In genomic region chr9:70840861-70841341, GRCm38 (mm10) we compare ENCODE assay signal across 8 mouse cellular contexts.
DNase-seq lines count a peak whose midpoint lies in the region; ATAC-seq and TF ChIP-seq lines count a peak whose summit lies in the region.

No protein-coding gene starts in this region.

- H3K36me3 ChIP-seq in heart, embryonic 12.5 days = no peaks in the 10 kb centered on the region
- no peaks in the 10 kb centered on the region for H3K36me3 ChIP-seq in liver, embryonic 11.5 days (ENCODE audit: control insufficient read depth, insufficient read depth, low read length)
- H3K36me3 ChIP-seq in neural tube, embryonic 15.5 days = no peaks in the 10 kb centered on the region

- no peak for DNase-seq in layer of hippocampus, adult 2 months (ENCODE audit: low spot score in 2 of 2)
- DNase-seq in layer of hippocampus, adult 11-12 months (ENCODE audit: low spot score) = no peak
- DNase-seq in liver, embryonic 11.5 days (ENCODE audit: low spot score) = no peak
- DNase-seq in ovary, postnatal 14 days (ENCODE audit: low spot score) = no peak
- no peak for DNase-seq in adrenal gland, adult 8-10 months
- DNase-seq in right cerebral cortex, postnatal 14 days = no peak

- H3K9me3 ChIP-seq in heart, embryonic 12.5 days (replicated peaks) = no peaks in the 10 kb centered on the region
- H3K9me3 ChIP-seq in liver, embryonic 11.5 days (ENCODE audit: control insufficient read depth, low read length) = no peaks in the 10 kb centered on the region
- H3K9me3 ChIP-seq in neural tube, embryonic 15.5 days (replicated peaks) = no peaks in the 10 kb centered on the region

- H3K4me2 ChIP-seq in heart, embryonic 12.5 days = peak overlapping the region; percentile 38
- peak overlapping the region; percentile 8 for H3K4me2 ChIP-seq in liver, embryonic 11.5 days
- H3K4me2 ChIP-seq in neural tube, embryonic 15.5 days = no peak overlapping the region

- 12% methylated on average over 6 of the region's 6 CpGs for WGBS in heart, embryonic 12.5 days
- 25% methylated on average over 6 of the region's 6 CpGs for WGBS in liver, embryonic 11.5 days
- 51% methylated on average over 6 of the region's 6 CpGs for whole genome bisulfite sequencing in neural tube, embryonic 15.5 days

- no peaks in the 10 kb centered on the region for H3K27me3 ChIP-seq in heart, embryonic 12.5 days (replicated peaks)
- no peaks in the 10 kb centered on the region for H3K27me3 ChIP-seq in liver, embryonic 11.5 days (replicated peaks; ENCODE audit: control insufficient read depth, insufficient read depth, low read length)
- H3K27me3 ChIP-seq in neural tube, embryonic 15.5 days (replicated peaks) = no peaks in the 10 kb centered on the region

- no peak overlapping the region for H3K9ac ChIP-seq in heart, embryonic 12.5 days
- peak overlapping the region; percentile 4; the same call in 1 of the 2 replicates for H3K9ac ChIP-seq in liver, embryonic 11.5 days (ENCODE audit: low read depth, low read length)
- no peak overlapping the region for H3K9ac ChIP-seq in neural tube, embryonic 15.5 days (replicated peaks)

- no peak for TF ChIP-seq CTCF in layer of hippocampus, adult 2 months (conservative IDR thresholded peaks at IDR 0.05)

- H3K27ac ChIP-seq in layer of hippocampus, adult 2 months = peak overlapping the region; percentile 76; the same call in 1 of the 2 replicates
- peak overlapping the region; percentile 84 for H3K27ac ChIP-seq in heart, embryonic 12.5 days (ENCODE audit: poor library complexity, severe bottlenecking)
- peak overlapping the region; percentile 65 for H3K27ac ChIP-seq in liver, embryonic 11.5 days (ENCODE audit: low read depth, low read length)
- peak overlapping the region; percentile 70 for H3K27ac ChIP-seq in neural tube, embryonic 15.5 days (replicated peaks)

- H3K4me3 ChIP-seq in layer of hippocampus, adult 2 months = no peak overlapping the region
- no peak overlapping the region for H3K4me3 ChIP-seq in heart, embryonic 12.5 days
- H3K4me3 ChIP-seq in liver, embryonic 11.5 days (ENCODE audit: low read depth, low read length) = no peak overlapping the region
- no peak overlapping the region for H3K4me3 ChIP-seq in neural tube, embryonic 15.5 days (replicated peaks)

- peaks cover 53% of the 10 kb centered on the region for H3K4me1 ChIP-seq in heart, embryonic 12.5 days (replicated peaks)
- peaks cover 51% of the 10 kb centered on the region for H3K4me1 ChIP-seq in liver, embryonic 11.5 days (replicated peaks; ENCODE audit: control insufficient read depth, insufficient read depth, low read length)
- peaks cover 9% of the 10 kb centered on the region; the same call in 1 of the 2 replicates for H3K4me1 ChIP-seq in neural tube, embryonic 15.5 days

- ATAC-seq in heart, embryonic 12.5 days (ENCODE audit: insufficient number of reproducible peaks, low FRiP score) = peak; percentile 77
- ATAC-seq in liver, embryonic 11.5 days (replicated peaks; ENCODE audit: low FRiP score) = peak; percentile 37; the same call in 1 of the 2 replicates
- no peak for ATAC-seq in neural tube, embryonic 15.5 days (ENCODE audit: low FRiP score)
